ENCODE assay signal across 8 mouse cellular contexts in genomic region chr2:161511101-161511759, GRCm38 (mm10).
DNase-seq lines count a peak whose midpoint lies in the region; ATAC-seq lines count a peak whose summit lies in the region.

No protein-coding gene starts in this region.

- no peak overlapping the region for H3K27ac ChIP-seq in kidney, embryonic 15.5 days
- no peak overlapping the region for H3K27ac ChIP-seq in embryonic facial prominence, embryonic 11.5 days (replicated peaks; ENCODE audit: low read depth, low read length)
- no peak overlapping the region for H3K27ac ChIP-seq in intestine, embryonic 14.5 days (ENCODE audit: low read depth)

- H3K27me3 ChIP-seq in kidney, embryonic 15.5 days, result 0 out of 2 replicates have a peak, but pooled peaks cover 2% of the 10 kb centered on the region
- H3K27me3 ChIP-seq in embryonic facial prominence, embryonic 11.5 days (ENCODE audit: control insufficient read depth, insufficient read depth, low read length), result no peaks in the 10 kb centered on the region
- no peaks in the 10 kb centered on the region for H3K27me3 ChIP-seq in intestine, embryonic 14.5 days (replicated peaks; ENCODE audit: control insufficient read depth, insufficient read depth, low read length)

- peak overlapping the region; percentile 64 for H3K4me2 ChIP-seq in kidney, embryonic 15.5 days
- H3K4me2 ChIP-seq in embryonic facial prominence, embryonic 11.5 days (ENCODE audit: low read depth, low read length), result peak overlapping the region; percentile 34
- peak overlapping the region; percentile 63 for H3K4me2 ChIP-seq in intestine, embryonic 14.5 days (ENCODE audit: low read length)

- H3K4me3 ChIP-seq in kidney, embryonic 15.5 days (replicated peaks), result peak overlapping the region; percentile 51
- peak overlapping the region; percentile 42 for H3K4me3 ChIP-seq in embryonic facial prominence, embryonic 11.5 days (ENCODE audit: low read depth, low read length)
- peak overlapping the region; percentile 40 for H3K4me3 ChIP-seq in intestine, embryonic 14.5 days (ENCODE audit: low read depth, low read length)

- no peak for DNase-seq in kidney, adult 11 months
- peak; percentile 11 for DNase-seq in embryonic facial prominence, embryonic 11.5 days (ENCODE audit: low spot score)
- no peak for DNase-seq in intestine, embryonic 14.5 days (ENCODE audit: low spot score)
- DNase-seq in neural tube, embryonic 10.5 days (ENCODE audit: extremely low spot score, low spot score), result peak; percentile 19
- DNase-seq in c-Kit-positive CD71-positive TER-119-positive erythroid progenitor cells, embryonic 14.5 days (ENCODE audit: low spot score), result no peak
- no peak for DNase-seq in frontal cortex, postnatal 14 days (ENCODE audit: low spot score in 2 of 2)
- DNase-seq in gastrocnemius, adult 8-10 months (ENCODE audit: low spot score in 2 of 2), result no peak

- H3K9me3 ChIP-seq in kidney, embryonic 15.5 days (replicated peaks), result no peaks in the 10 kb centered on the region
- no peaks in the 10 kb centered on the region for H3K9me3 ChIP-seq in embryonic facial prominence, embryonic 11.5 days (replicated peaks; ENCODE audit: control insufficient read depth, low read length)
- no peaks in the 10 kb centered on the region for H3K9me3 ChIP-seq in intestine, embryonic 14.5 days (ENCODE audit: control insufficient read depth, low read length)

- WGBS in kidney, embryonic 15.5 days, result 20% methylated on average over 8 of the region's 8 CpGs
- 18% methylated on average over 8 of the region's 8 CpGs for WGBS in embryonic facial prominence, embryonic 11.5 days
- WGBS in intestine, embryonic 14.5 days, result 22% methylated on average over 8 of the region's 8 CpGs

- ATAC-seq in kidney, embryonic 15.5 days (replicated peaks; ENCODE audit: low FRiP score), result no peak; the same call in 1 of the 2 replicates
- ATAC-seq in embryonic facial prominence, embryonic 11.5 days (replicated peaks; ENCODE audit: insufficient number of reproducible peaks, low FRiP score, low TSS enrichment, low read depth), result 0 out of 2 replicates have a peak, but pooled peaks have one; percentile 49
- ATAC-seq in intestine, embryonic 14.5 days (replicated peaks; ENCODE audit: low FRiP score, low TSS enrichment, low read depth), result no peak

- H3K36me3 ChIP-seq in kidney, embryonic 15.5 days, result no peaks in the 10 kb centered on the region
- H3K36me3 ChIP-seq in embryonic facial prominence, embryonic 11.5 days (replicated peaks; ENCODE audit: control insufficient read depth, insufficient read depth, low read depth, low read length), result no peaks in the 10 kb centered on the region
- H3K36me3 ChIP-seq in intestine, embryonic 14.5 days (ENCODE audit: control insufficient read depth, insufficient read depth, low read length), result no peaks in the 10 kb centered on the region

- peak overlapping the region; percentile 49 for H3K9ac ChIP-seq in kidney, embryonic 15.5 days
- H3K9ac ChIP-seq in embryonic facial prominence, embryonic 11.5 days (replicated peaks; ENCODE audit: low read length), result peak overlapping the region; percentile 42
- peak overlapping the region; percentile 39 for H3K9ac ChIP-seq in intestine, embryonic 14.5 days (ENCODE audit: low read length)

- H3K4me1 ChIP-seq in kidney, embryonic 15.5 days, result peaks cover 7% of the 10 kb centered on the region; the same call in 1 of the 2 replicates
- no peaks in the 10 kb centered on the region for H3K4me1 ChIP-seq in embryonic facial prominence, embryonic 11.5 days (ENCODE audit: control insufficient read depth, insufficient read depth, low read length)
- H3K4me1 ChIP-seq in intestine, embryonic 14.5 days (replicated peaks; ENCODE audit: control insufficient read depth, insufficient read depth, low read length), result 0 out of 2 replicates have a peak, but pooled peaks cover 4% of the 10 kb centered on the region

Comparison
In these comparisons a context has a peak if more than half of its experiments do, and no peak if none do; other contexts are left out.
1. DNase-seq: peak in embryonic facial prominence, embryonic 11.5 days (single experiment) and neural tube, embryonic 10.5 days (single experiment); none in kidney, adult 11 months (single experiment), intestine, embryonic 14.5 days (single experiment), c-Kit-positive CD71-positive TER-119-positive erythroid progenitor cells, embryonic 14.5 days (single experiment), frontal cortex, postnatal 14 days (0 of 2) and gastrocnemius, adult 8-10 months (0 of 2).
2. Peak in every context shown above with its lines, with median percentiles within 50 percentile points of each other: H3K4me2 ChIP-seq, H3K4me3 ChIP-seq and H3K9ac ChIP-seq.